ENCODE assay signal across 9 mouse cellular contexts in genomic region chr7:126700063-126701015, GRCm38 (mm10). TPM values are rescaled to one million over a fixed set of nuclear protein-coding genes. Genes with fewer than 3 reads are reported as not detected.
DNase-seq lines count a peak whose midpoint lies in the region; ATAC-seq and TF ChIP-seq lines count a peak whose summit lies in the region.
"Had no signal": no experiment of that assay in that cellular context is flagged by ENCODE, and none has a peak within 500 bp of the region (broad histone marks: within the 10 kb centered on the region; RNA-seq: fewer than 3 reads in every experiment).

No protein-coding gene starts in this region.

- no peak overlapping the region for H3K4me3 ChIP-seq in heart, embryonic 12.5 days
- no peak overlapping the region; the same call in 1 of the 2 replicates for H3K4me3 ChIP-seq in neural tube, embryonic 12.5 days
- H3K4me3 ChIP-seq in cortical plate, adult 2 months (ENCODE audit: insufficient read depth, low read length) = peak overlapping the region; percentile 94; the same call in 1 of the 2 replicates
- H3K4me3 ChIP-seq in midbrain, postnatal 0 days (ENCODE audit: low read depth, low read length) = no peak overlapping the region

- no peak for TF ChIP-seq CTCF in cortical plate, adult 2 months (IDR thresholded peaks at IDR 0.05; ENCODE audit: extremely low read depth, insufficient read depth, low read length)
- TF ChIP-seq CTCF in midbrain, postnatal 0 days (IDR thresholded peaks at IDR 0.05) = no peak

- WGBS in heart, embryonic 12.5 days = 75% methylated on average over 25 of the region's 25 CpGs
- WGBS in neural tube, embryonic 12.5 days = 85% methylated on average over 25 of the region's 25 CpGs
- WGBS in midbrain, postnatal 0 days = 82% methylated on average over 25 of the region's 25 CpGs

- DNase-seq in heart, postnatal 25 days (ENCODE audit: low spot score) = no peak
- DNase-seq in neural tube, embryonic 10.5 days (ENCODE audit: extremely low spot score, low spot score) = no peak
- no peak for DNase-seq in midbrain, postnatal 0 days (ENCODE audit: low spot score)
- no peak for DNase-seq in layer of hippocampus, adult 9-11 months
- DNase-seq in retina, postnatal 1 day = no peak

- H3K9ac ChIP-seq in heart, embryonic 12.5 days = 0 out of 2 replicates have a peak overlapping the region, but pooled peaks have one; percentile 35
- H3K9ac ChIP-seq in neural tube, embryonic 12.5 days = no peak overlapping the region
- no peak overlapping the region for H3K9ac ChIP-seq in midbrain, postnatal 0 days (replicated peaks; ENCODE audit: low read length, poor library complexity, severe bottlenecking)
- H3K9ac ChIP-seq: embryonic facial prominence, embryonic 12.5 days had no signal

- no peaks in the 10 kb centered on the region for H3K9me3 ChIP-seq in heart, embryonic 12.5 days (replicated peaks)
- H3K9me3 ChIP-seq in neural tube, embryonic 12.5 days = no peaks in the 10 kb centered on the region
- no peaks in the 10 kb centered on the region for H3K9me3 ChIP-seq in midbrain, postnatal 0 days (ENCODE audit: low read length)
- H3K9me3 ChIP-seq: embryonic facial prominence, embryonic 12.5 days had no signal

- H3K4me1 ChIP-seq in heart, embryonic 12.5 days (replicated peaks) = peaks cover 34% of the 10 kb centered on the region
- H3K4me1 ChIP-seq in neural tube, embryonic 12.5 days = peaks cover 44% of the 10 kb centered on the region
- H3K4me1 ChIP-seq in cortical plate, adult 2 months (ENCODE audit: control insufficient read depth, insufficient read depth, low read length) = peaks cover 10% of the 10 kb centered on the region; the same call in 1 of the 2 replicates
- peaks cover 24% of the 10 kb centered on the region for H3K4me1 ChIP-seq in midbrain, postnatal 0 days (ENCODE audit: insufficient read depth, low read length)

- ATAC-seq in heart, embryonic 12.5 days (ENCODE audit: insufficient number of reproducible peaks, low FRiP score) = no peak
- ATAC-seq in neural tube, embryonic 12.5 days (ENCODE audit: low FRiP score, low read depth) = no peak
- no peak for ATAC-seq in midbrain, postnatal 0 days (ENCODE audit: low FRiP score)

- peaks cover 36% of the 10 kb centered on the region for H3K27me3 ChIP-seq in heart, embryonic 12.5 days (replicated peaks)
- H3K27me3 ChIP-seq in neural tube, embryonic 12.5 days (replicated peaks) = peaks cover 23% of the 10 kb centered on the region; the same call in 1 of the 2 replicates
- no peaks in the 10 kb centered on the region for H3K27me3 ChIP-seq in midbrain, postnatal 0 days (ENCODE audit: insufficient read depth, low read length)

- H3K36me3 ChIP-seq in heart, embryonic 12.5 days = no peaks in the 10 kb centered on the region
- peaks cover 21% of the 10 kb centered on the region for H3K36me3 ChIP-seq in neural tube, embryonic 12.5 days
- H3K36me3 ChIP-seq in midbrain, postnatal 0 days (ENCODE audit: insufficient read depth, low read length) = peaks cover 16% of the 10 kb centered on the region

- H3K4me2 ChIP-seq in heart, embryonic 12.5 days = no peak overlapping the region
- H3K4me2 ChIP-seq in neural tube, embryonic 12.5 days (replicated peaks) = peak overlapping the region; percentile 94; the same call in 1 of the 2 replicates
- 0 out of 2 replicates have a peak overlapping the region, but pooled peaks have one; percentile 33 for H3K4me2 ChIP-seq in midbrain, postnatal 0 days (ENCODE audit: low read depth, low read length, poor library complexity, severe bottlenecking)

- no peak for TF ChIP-seq POLR2A in cortical plate, adult 2 months (IDR thresholded peaks at IDR 0.05; ENCODE audit: extremely low read depth, insufficient read depth, low read length)

- no peak overlapping the region for H3K27ac ChIP-seq in heart, embryonic 12.5 days (ENCODE audit: poor library complexity, severe bottlenecking)
- H3K27ac ChIP-seq in neural tube, embryonic 12.5 days = no peak overlapping the region
- H3K27ac ChIP-seq in cortical plate, adult 2 months (ENCODE audit: insufficient read depth, low read length) = no peak overlapping the region
- no peak overlapping the region for H3K27ac ChIP-seq in midbrain, postnatal 0 days (ENCODE audit: low read depth, low read length)
- H3K27ac ChIP-seq: embryonic facial prominence, embryonic 12.5 days had no signal

- intact Hi-C loops in heart, postnatal 25 days (cut with DNase I) = loop anchor here (2.0 to 5.0 kb wide), 3 partner anchors 47 to 218 kb away; no protein-coding TSS in a partner anchor

RNA-seq across cellular contexts. Expression of gene Slx1b, which starts 4.8 kb away (rescaled TPM):
- 6.9 and 7.5 TPM in 2 replicates for polyA plus RNA-seq in heart, embryonic 12.5 days (2016; fragmentation: Nextera tagmentation; extraction: Ambion mirVana)
- total RNA-seq in heart, postnatal 25 days (2021) = 1 to 10 TPM; 4.3 to 4.5 TPM
- 17.9 and 19.0 TPM in 2 replicates for polyA plus RNA-seq in neural tube, embryonic 12.5 days (2016; fragmentation: Nextera tagmentation; extraction: Ambion mirVana)
- polyA plus RNA-seq in cortical plate, adult 2 months (2012; rRNA removed) = 31.2 and 33.8 TPM in 2 replicates
- total RNA-seq in midbrain, postnatal 0 days (2014; rRNA removed) = 21.7 and 25.0 TPM in 2 replicates
- 10.9 and 11.1 TPM in 2 replicates for polyA plus RNA-seq in midbrain, postnatal 0 days (2015; fragmentation: Nextera tagmentation; extraction: Ambion mirVana)

RNA-seq across cellular contexts. Expression of gene Bola2, which starts 5.1 kb away (rescaled TPM):
- polyA plus RNA-seq in heart, embryonic 12.5 days (2016; fragmentation: Nextera tagmentation; extraction: Ambion mirVana) = 102 and 120 TPM in 2 replicates
- 10 to 100 TPM; 43.0 to 49.7 TPM for total RNA-seq in heart, postnatal 25 days (2021)
- polyA plus RNA-seq in neural tube, embryonic 12.5 days (2016; fragmentation: Nextera tagmentation; extraction: Ambion mirVana) = 160 and 164 TPM in 2 replicates
- polyA plus RNA-seq in cortical plate, adult 2 months (2012; rRNA removed) = 51.2 and 55.8 TPM in 2 replicates
- total RNA-seq in midbrain, postnatal 0 days (2014; rRNA removed) = 50.2 and 160 TPM in 2 replicates
- 143 and 146 TPM in 2 replicates for polyA plus RNA-seq in midbrain, postnatal 0 days (2015; fragmentation: Nextera tagmentation; extraction: Ambion mirVana)

RNA-seq across cellular contexts. Expression of gene Coro1a, which starts 7.2 kb away (rescaled TPM):
- polyA plus RNA-seq in heart, embryonic 12.5 days (2016; fragmentation: Nextera tagmentation; extraction: Ambion mirVana) = 9.2 and 9.8 TPM in 2 replicates
- 10 to 100 TPM; 10.6 to 10.8 TPM for total RNA-seq in heart, postnatal 25 days (2021)
- 70.5 and 71.5 TPM in 2 replicates for polyA plus RNA-seq in neural tube, embryonic 12.5 days (2016; fragmentation: Nextera tagmentation; extraction: Ambion mirVana)
- polyA plus RNA-seq in cortical plate, adult 2 months (2012; rRNA removed) = 204 and 218 TPM in 2 replicates
- total RNA-seq in midbrain, postnatal 0 days (2014; rRNA removed) = 87.1 and 98.9 TPM in 2 replicates
- 93.4 and 105 TPM in 2 replicates for polyA plus RNA-seq in midbrain, postnatal 0 days (2015; fragmentation: Nextera tagmentation; extraction: Ambion mirVana)

RNA-seq across cellular contexts. Expression of gene Sult1a1, which starts 24.1 kb away (rescaled TPM):
- polyA plus RNA-seq in heart, embryonic 12.5 days (2016; fragmentation: Nextera tagmentation; extraction: Ambion mirVana) = 3.7 TPM in 2 replicates
- total RNA-seq in heart, postnatal 25 days (2021) = 10 to 100 TPM; 28.5 to 32.3 TPM
- polyA plus RNA-seq in neural tube, embryonic 12.5 days (2016; fragmentation: Nextera tagmentation; extraction: Ambion mirVana) = 0.54 and 0.79 TPM in 2 replicates
- polyA plus RNA-seq in cortical plate, adult 2 months (2012; rRNA removed) = 14.1 and 16.5 TPM in 2 replicates
- total RNA-seq in midbrain, postnatal 0 days (2014; rRNA removed) = 18.4 and 21.1 TPM in 2 replicates
- polyA plus RNA-seq in midbrain, postnatal 0 days (2015; fragmentation: Nextera tagmentation; extraction: Ambion mirVana) = 17.5 and 18.8 TPM in 2 replicates

RNA-seq across cellular contexts. Expression of gene Sgf29, which starts 51.2 kb away (rescaled TPM):
- 26.9 and 27.2 TPM in 2 replicates for polyA plus RNA-seq in heart, embryonic 12.5 days (2016; fragmentation: Nextera tagmentation; extraction: Ambion mirVana)
- total RNA-seq in heart, postnatal 25 days (2021) = 10 to 100 TPM; 25.9 to 27.2 TPM
- polyA plus RNA-seq in neural tube, embryonic 12.5 days (2016; fragmentation: Nextera tagmentation; extraction: Ambion mirVana) = 40.0 and 53.2 TPM in 2 replicates
- polyA plus RNA-seq in cortical plate, adult 2 months (2012; rRNA removed) = 38.1 and 43.4 TPM in 2 replicates
- 44.4 and 46.6 TPM in 2 replicates for total RNA-seq in midbrain, postnatal 0 days (2014; rRNA removed)
- polyA plus RNA-seq in midbrain, postnatal 0 days (2015; fragmentation: Nextera tagmentation; extraction: Ambion mirVana) = 48.0 and 56.0 TPM in 2 replicates
